Mouse (Mus musculus): ENCODE data around the gene Hipk1.

GRCm38 (mm10) chr3:103839711-103840110 is 48.3 kb upstream of the Hipk1 start:
- TF ChIP-seq CTCF (IDR thresholded peaks at IDR 0.05; ENCODE audit: low read depth, low read length) (no peak), POLR2A (IDR thresholded peaks at IDR 0.05; ENCODE audit: extremely low read depth, insufficient read depth, low read length) (no peak)

Data from liver, adult 2 months (tissue).